Mouse (Mus musculus) liver, embryonic 14.5 days (tissue): ENCODE results near the gene Rasa4.
A peak's percentile ranks its signal among the peaks of the same experiment; 100 is the strongest.

Experiments
- CTCF ChIP-seq: IDR thresholded peaks from 2 replicates; pipeline ENCODE4 v1.5.1; 2016; ENCODE audit warnings: antibody characterized with exemption, low read depth, control low read depth
- EP300 ChIP-seq: IDR thresholded peaks from 2 replicates; pipeline ENCODE4 v1.6.1; 2016; ENCODE audit warnings: antibody characterized with exemption, low read depth

GRCm38 (mm10) chr5:136104511-136104910, 20.8 kb downstream of the Rasa4 start:
- peak; percentile 85 for TF ChIP-seq CTCF
- TF ChIP-seq EP300: no peak
